Mouse (Mus musculus) embryo, embryonic 11.5 days (tissue): Measurements from ENCODE around the gene Hspa1l.
A peak's percentile ranks its signal among the peaks of the same experiment; 100 is the strongest.
"Not testable (repeated sequence)": the region's sequence is repeated elsewhere in the genome, so short reads cannot be mapped to it uniquely, and the experiment has no call there.

Source experiments
- DNase-seq: peaks from one replicate; pipeline ENCODE4 v3.0.0-alpha.2; 2012; ENCODE audit warnings: low read depth, low spot score

The Hspa1l gene

GRCm38 (mm10) chr17:34972069-34972749 is at the start of gene Hspa1l, which contains the start of gene Hspa1a:
Gene Hspa1l (plus strand): TSS chr17:34972703.
Gene Hspa1a (minus strand): TSS chr17:34972156.
- peak; percentile 46 for DNase-seq

GRCm38 (mm10) chr17:34922939-34923338 is 49.6 kb upstream of the Hspa1l start:
- no peak for DNase-seq

DNA sequence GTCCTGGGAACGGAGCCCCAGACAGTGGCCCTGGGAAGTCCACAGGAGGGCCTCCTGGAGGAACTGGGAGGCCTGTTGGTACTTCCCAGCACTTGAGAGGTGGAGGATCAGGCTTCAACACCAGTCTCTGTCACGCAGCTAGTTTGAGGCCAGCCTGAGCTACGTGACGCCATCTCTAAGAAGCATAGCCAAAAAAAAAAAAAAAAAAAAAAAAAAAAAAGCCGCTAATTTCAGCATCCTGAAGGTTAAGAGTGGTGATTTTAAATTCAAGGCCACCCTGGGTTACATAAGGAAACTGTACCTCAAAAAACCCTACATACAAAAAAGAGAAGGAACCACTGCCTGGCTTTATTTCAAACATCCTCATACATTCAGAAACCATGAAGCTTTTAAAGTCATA is 48.2 kb upstream of the Hspa1l start:
- DNase-seq = no peak

- DNase-seq = no peak
Observed at GRCm38 (mm10) chr17:34927306-34928019, 45.0 kb upstream of the Hspa1l start.

- DNase-seq = no peak
Observed at GRCm38 (mm10) chr17:34928841-34929240, 43.7 kb upstream of the Hspa1l start.

GRCm38 (mm10) chr17:34931061-34931734 is 41.3 kb upstream of the Hspa1l start, which contains the start of gene Neu1:
Gene Neu1 (plus strand): TSS chr17:34931253.
- DNase-seq = peak; percentile 96

DNA sequence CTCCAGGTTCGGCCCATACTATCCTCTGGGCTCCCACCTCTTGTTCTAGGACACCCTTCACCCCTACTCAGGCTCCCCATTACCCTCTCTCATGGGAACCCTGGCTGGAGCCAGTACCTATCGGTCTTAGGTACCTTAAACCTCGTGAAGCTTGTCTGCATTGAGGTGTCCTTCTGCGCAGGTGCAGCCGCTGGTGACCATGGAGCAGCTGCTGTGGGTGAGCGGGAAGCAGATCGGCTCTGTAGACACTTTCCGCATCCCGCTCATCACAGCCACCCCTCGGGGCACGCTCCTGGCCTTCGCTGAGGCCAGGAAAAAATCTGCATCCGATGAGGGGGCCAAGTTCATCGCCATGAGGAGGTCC is 40.8 kb upstream of the Hspa1l start:
- DNase-seq = no peak

DNA sequence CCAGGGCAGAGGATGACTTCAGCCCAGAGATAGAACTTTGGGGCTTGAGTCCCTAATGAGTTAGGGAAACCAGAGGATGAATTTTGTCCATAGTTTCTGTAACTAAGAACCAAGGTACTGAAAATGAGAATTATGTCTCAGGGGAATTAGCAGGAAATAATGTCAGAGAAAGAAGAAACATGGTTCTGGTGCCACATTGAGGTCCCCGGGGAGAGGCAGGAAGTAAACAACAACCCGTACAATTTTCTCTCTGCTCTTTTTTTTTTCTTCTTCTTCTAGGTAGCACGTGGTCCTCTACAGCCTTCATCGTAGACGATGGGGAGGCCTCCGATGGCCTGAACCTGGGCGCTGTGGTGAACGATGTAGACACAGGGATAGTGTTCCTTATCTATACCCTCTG is 40.2 kb upstream of the Hspa1l start:
- DNase-seq = no peak

GRCm38 (mm10) chr17:34934031-34934430 is 38.5 kb upstream of the Hspa1l start:
- DNase-seq = no peak

- no peak for DNase-seq
Observed at GRCm38 (mm10) chr17:34934830-34935229, 37.7 kb upstream of the Hspa1l start.

- DNase-seq = no peak
Observed at GRCm38 (mm10) chr17:34937960-34938505, 34.5 kb upstream of the Hspa1l start.

- DNase-seq = no peak
Observed at GRCm38 (mm10) chr17:34941344-34942041, 31.0 kb upstream of the Hspa1l start.

- no peak for DNase-seq
Observed at GRCm38 (mm10) chr17:34943128-34943815, 29.2 kb upstream of the Hspa1l start.

DNA sequence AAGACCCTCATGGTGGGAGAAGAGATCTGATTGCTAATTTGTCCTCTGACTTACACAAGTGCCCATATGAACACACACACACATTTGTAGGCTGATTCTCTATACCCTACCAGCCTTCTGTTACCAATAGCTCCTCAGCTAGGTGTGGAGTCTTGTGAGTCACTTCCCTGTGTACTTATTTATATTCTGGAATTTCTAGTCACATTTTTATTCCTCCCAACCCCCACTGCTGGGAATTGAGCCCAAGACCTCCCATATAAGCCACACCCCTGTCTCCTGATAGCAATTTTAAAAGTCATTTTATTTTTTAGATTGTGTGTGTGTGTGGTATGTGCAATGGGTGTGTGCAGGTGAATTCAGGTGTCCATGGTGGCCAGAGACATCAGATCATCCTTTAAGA is 28.1 kb upstream of the Hspa1l start:
- no peak for DNase-seq

GRCm38 (mm10) chr17:34946486-34947140 is 25.9 kb upstream of the Hspa1l start:
- no peak for DNase-seq

DNA sequence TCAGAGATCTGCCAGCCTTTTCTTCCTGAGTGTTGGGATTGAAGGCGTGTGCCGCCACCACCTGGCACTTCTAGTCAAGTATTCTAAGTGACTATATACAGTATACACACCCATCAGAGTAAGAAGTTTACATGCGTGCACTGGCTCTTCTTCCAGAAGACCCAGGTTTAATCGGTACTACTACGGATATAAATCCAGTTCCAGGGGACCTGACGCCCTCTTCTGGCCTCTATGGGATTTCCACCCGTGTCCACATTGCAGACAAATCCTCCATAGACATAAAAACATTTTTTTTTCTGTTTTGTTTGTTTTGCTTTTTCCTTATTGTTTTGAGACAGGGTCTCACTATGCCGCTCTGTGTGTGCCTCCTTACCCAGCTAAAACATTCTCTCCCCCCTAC is 24.9 kb upstream of the Hspa1l start:
- DNase-seq = no peak

DNA sequence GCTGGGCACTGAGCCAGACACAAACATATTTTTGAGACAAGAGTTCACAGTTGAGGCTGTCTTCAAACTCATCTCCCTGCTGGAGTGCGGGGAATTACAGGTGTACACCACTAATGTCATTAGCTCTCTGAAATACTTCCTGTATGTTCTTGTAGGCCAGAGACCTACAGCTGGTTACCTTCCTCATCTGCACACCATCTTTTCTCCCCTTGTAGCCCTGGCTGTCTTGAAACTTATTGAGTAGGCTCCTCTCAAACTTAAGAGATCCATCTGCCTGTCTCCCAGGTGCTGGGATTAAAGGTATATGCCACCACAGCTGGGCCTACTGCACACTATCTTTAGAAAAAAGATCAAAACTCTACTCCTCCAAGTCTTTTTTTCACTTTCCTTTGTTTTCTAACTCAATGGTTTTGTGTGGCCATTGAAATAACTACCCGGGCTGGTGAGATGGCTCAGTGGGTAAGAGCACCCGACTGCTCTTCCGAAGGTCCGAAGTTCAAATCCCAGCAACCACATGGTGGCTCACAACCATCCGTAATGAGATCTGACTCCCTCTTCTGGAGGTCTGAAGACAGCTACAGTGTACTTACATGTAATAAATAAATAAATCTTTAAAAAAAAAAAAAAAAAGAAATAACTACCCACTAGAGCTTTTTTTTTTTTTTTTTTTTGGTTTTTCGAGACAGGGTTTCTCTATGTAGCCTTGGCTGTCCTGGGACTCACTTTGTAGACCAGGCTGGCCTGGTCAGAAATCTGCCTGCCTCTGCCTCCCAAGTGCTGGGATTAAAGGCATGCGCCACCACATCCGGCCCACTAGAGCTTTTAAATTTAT is 23.6 kb upstream of the Hspa1l start:
- not testable (repeated sequence) for DNase-seq

DNA sequence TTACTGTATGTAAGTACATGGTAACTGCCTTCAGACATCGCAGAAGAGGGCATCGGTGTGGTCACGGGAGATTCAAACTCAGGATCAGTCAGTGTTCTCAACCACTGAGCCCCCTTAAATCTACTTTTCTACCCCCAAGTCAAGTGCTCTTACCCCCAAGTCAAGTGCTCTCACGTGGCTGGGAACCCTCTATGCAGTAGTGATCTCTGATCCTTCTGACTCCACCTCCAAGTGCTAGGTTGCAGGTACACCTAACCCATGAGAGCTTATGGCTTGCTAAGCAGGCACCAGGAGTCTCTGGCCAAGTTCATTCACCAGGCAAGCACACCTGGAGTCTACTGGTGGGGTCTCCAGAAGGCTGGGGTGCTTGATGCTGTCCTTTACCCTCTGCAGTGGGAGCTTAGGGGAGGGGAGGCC is 22.9 kb upstream of the Hspa1l start:
- no peak for DNase-seq
